Mouse (Mus musculus): ENCODE data around the gene Snx6. TPM values are rescaled to one million over a fixed set of nuclear protein-coding genes. Genes with fewer than 3 reads are reported as not detected.

Snx6 gene
- polyA plus RNA-seq, 1 experiment from 2014 or later = 226 TPM

Other genes starting within 250 kb of the Snx6 start
- gene Sptssa, start 139.1 kb downstream of the Snx6 start, polyA plus RNA-seq (2015; fragmentation: Nextera tagmentation; extraction: Ambion mirVana) = 207 and 238 TPM in 2 replicates
- gene Eapp, start 99.8 kb downstream of the Snx6 start, polyA plus RNA-seq (2015; fragmentation: Nextera tagmentation; extraction: Ambion mirVana) = 64.7 and 74.5 TPM in 2 replicates
- 124 and 128 TPM in 2 replicates for gene Cfl2, start 67.2 kb upstream of the Snx6 start, polyA plus RNA-seq (2015; fragmentation: Nextera tagmentation; extraction: Ambion mirVana)
- not detected in 2 replicates for gene Gm20403, start 190.8 kb upstream of the Snx6 start, polyA plus RNA-seq (2015; fragmentation: Nextera tagmentation; extraction: Ambion mirVana)
- gene Baz1a, start 218.6 kb upstream of the Snx6 start, polyA plus RNA-seq (2015; fragmentation: Nextera tagmentation; extraction: Ambion mirVana) = 26.6 and 31.2 TPM in 2 replicates

Data from embryonic facial prominence, embryonic 13.5 days (tissue).